Mouse (Mus musculus) ES-E14 (cell line): ENCODE data around the gene Pi4kb. TPM values are rescaled to one million over a fixed set of nuclear protein-coding genes. Genes with fewer than 3 reads are reported as not detected.
A peak's percentile ranks its signal among the peaks of the same experiment; 100 is the strongest.

Experiments used
- DNase-seq: peaks from one replicate; pipeline ENCODE4 v3.0.0-alpha.2; 2013; ENCODE audit warnings: low read depth, low spot score
- H3K27ac ChIP-seq: 2 replicates; pipeline ENCODE4 v1.5.1; 2012; ENCODE audit warnings: low read depth, mild to moderate bottlenecking, low read length, moderate library complexity, mixed read lengths; ENCODE audit not compliant: poor library complexity, insufficient read depth, severe bottlenecking
- H3K36me3 ChIP-seq: 2 replicates; pipeline ENCODE4 v1.6.1; 2012; ENCODE audit warnings: mild to moderate bottlenecking, low read length, moderate library complexity, mixed read lengths; ENCODE audit not compliant: control insufficient read depth, poor library complexity, insufficient read depth, severe bottlenecking
- H3K4me1 ChIP-seq, 2 experiments: fragments of 150-350 bp in 1 of 2; sonication (generic) in 1 of 2; 2 replicates each; pipeline ENCODE4 v1.6.1; 2012; ENCODE audit warnings: low read length in 2 of 2, mild to moderate bottlenecking in 1 of 2, mixed read lengths in 1 of 2; ENCODE audit not compliant: control insufficient read depth in 2 of 2, insufficient read depth in 2 of 2, poor library complexity in 1 of 2
- H3K4me3 ChIP-seq, 2 experiments: fragments of 150-350 bp in 1 of 2; sonication (generic) in 1 of 2; 2 replicates each; pipeline ENCODE4 v1.5.1; 2012; ENCODE audit warnings: low read length in 2 of 2, low read depth in 1 of 2, mild to moderate bottlenecking in 1 of 2, mixed read lengths in 1 of 2; ENCODE audit not compliant: insufficient read depth in 1 of 2, poor library complexity in 1 of 2, severe bottlenecking in 1 of 2
- H3K9ac ChIP-seq: 2 replicates; pipeline ENCODE4 v1.6.1; 2012; ENCODE audit warnings: low read depth, mild to moderate bottlenecking, low read length, mixed read lengths; ENCODE audit not compliant: poor library complexity, insufficient read depth, severe bottlenecking
- H3K9me3 ChIP-seq: fragments of 150-350 bp; sonication (generic); 2 replicates; pipeline ENCODE4 v1.6.1; 2012; ENCODE audit warnings: low read depth, mild to moderate bottlenecking, low read length; ENCODE audit not compliant: control insufficient read depth, insufficient read depth
- CHD2 ChIP-seq: IDR thresholded peaks from 2 replicates; pipeline ENCODE4 v1.6.1; 2014; ENCODE audit warnings: mild to moderate bottlenecking, low read depth, low read length, inconsistent platforms
- HCFC1 ChIP-seq: IDR thresholded peaks from 2 replicates; pipeline ENCODE4 v1.6.1; 2012; ENCODE audit warnings: low read length, inconsistent platforms, borderline replicate concordance; ENCODE audit not compliant: insufficient read depth
- MAFK ChIP-seq: IDR thresholded peaks from 2 replicates; pipeline ENCODE4 v1.6.1; 2014; ENCODE audit warnings: mild to moderate bottlenecking, low read depth, low read length, inconsistent platforms; ENCODE audit not compliant: insufficient read depth
- ZC3H11A ChIP-seq: IDR thresholded peaks from 2 replicates; pipeline ENCODE4 v1.6.1; 2012; ENCODE audit warnings: low read depth, mild to moderate bottlenecking, inconsistent platforms, low read length, borderline replicate concordance
- ZNF384 ChIP-seq: IDR thresholded peaks from 2 replicates; pipeline ENCODE4 v1.6.1; 2012; ENCODE audit warnings: low read depth, low read length, inconsistent platforms
- in situ Hi-C, 2 experiments: fragments of 600-800 bp; cut with MboI; formaldehyde crosslinking; loops; one replicate each; pipeline ENCODE4 v1.15.1; 2025; ENCODE audit warnings: low sequenced_read_pairs in 2 of 2, inconsistent platforms in 1 of 2; ENCODE audit not compliant: unreplicated experiment in 2 of 2
- total RNA-seq: library from RNA; depleted of rRNA; stranded (reverse); fragments of 300-350 nt; gene quantifications from 2 replicates; pipeline ENCODE4 v1.2.3, GENCODE M21; 2012

Gene Pi4kb
- total RNA-seq, 1 experiment: 29.7 TPM

DNA sequence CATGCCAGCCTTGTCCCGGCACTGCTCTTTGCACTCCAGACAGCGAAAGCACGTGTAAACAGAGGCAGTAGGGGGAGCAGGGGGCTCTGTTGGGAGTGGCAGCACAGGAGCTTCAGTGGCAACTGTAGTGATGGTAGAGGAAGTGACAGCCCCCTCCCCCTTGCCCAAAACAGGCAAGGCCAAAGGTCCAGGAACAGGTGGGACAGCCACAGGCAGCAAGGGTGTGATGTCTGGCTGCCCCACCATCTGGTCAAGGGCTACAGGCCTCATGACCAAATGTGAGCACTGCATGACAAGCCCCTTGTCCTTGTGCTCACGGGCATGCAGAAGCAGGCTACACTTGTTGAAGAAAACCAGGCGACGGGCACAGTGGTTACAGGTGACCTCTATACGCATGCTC, 35.9 kb downstream of the Pi4kb start:
- Histone ChIP-seq H3K9ac (no peak overlapping the region), H3K9me3 (no peaks in the 10 kb centered on the region), H3K36me3 (peaks cover 53% of the 10 kb centered on the region), H3K27ac (no peak overlapping the region), H3K4me1 (peaks cover 0 to 7% of the 10 kb centered on the region in 2 experiments; a peak in 1 of 4 replicates), H3K4me3 (no peak overlapping the region)
- no peak for TF ChIP-seq ZNF384
- TF ChIP-seq HCFC1: no peak
- TF ChIP-seq ZC3H11A: no peak
- no peak for TF ChIP-seq MAFK
- TF ChIP-seq CHD2: no peak
- in situ Hi-C loops: no loop called here
- DNase-seq: no peak

DNA sequence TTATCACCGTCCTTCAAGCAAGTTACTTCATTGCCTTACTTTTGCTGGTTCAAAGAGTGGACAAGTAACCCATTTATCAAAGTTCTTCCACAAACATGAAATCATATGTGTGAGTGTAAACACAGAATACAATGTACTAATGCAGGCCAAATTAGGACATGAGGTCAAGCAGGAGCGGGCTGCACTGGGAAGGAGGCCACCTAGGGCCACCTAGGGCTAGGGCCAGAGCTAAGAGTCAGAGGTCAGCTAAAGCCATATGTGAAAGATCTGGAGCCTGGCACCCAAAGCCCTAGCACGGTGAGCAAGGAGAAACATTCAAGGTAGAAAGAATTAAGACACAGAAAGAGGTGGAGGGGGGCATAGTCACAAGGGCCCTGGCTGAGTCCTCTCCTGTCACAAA, 38.5 kb downstream of the Pi4kb start:
- H3K4me3 ChIP-seq: no peak overlapping the region
- no peak for TF ChIP-seq MAFK
- no peak for TF ChIP-seq CHD2
- no peak for TF ChIP-seq HCFC1
- no peak for TF ChIP-seq ZC3H11A
- no peak for TF ChIP-seq ZNF384
- no peaks in the 10 kb centered on the region for H3K9me3 ChIP-seq
- H3K9ac ChIP-seq: no peak overlapping the region
- peaks cover 0 to 5% of the 10 kb centered on the region in 2 experiments; a peak in 1 of 4 replicates for H3K4me1 ChIP-seq
- DNase-seq: no peak
- no peak overlapping the region for H3K27ac ChIP-seq
- peaks cover 38% of the 10 kb centered on the region for H3K36me3 ChIP-seq
- in situ Hi-C loops: no loop called here

DNA sequence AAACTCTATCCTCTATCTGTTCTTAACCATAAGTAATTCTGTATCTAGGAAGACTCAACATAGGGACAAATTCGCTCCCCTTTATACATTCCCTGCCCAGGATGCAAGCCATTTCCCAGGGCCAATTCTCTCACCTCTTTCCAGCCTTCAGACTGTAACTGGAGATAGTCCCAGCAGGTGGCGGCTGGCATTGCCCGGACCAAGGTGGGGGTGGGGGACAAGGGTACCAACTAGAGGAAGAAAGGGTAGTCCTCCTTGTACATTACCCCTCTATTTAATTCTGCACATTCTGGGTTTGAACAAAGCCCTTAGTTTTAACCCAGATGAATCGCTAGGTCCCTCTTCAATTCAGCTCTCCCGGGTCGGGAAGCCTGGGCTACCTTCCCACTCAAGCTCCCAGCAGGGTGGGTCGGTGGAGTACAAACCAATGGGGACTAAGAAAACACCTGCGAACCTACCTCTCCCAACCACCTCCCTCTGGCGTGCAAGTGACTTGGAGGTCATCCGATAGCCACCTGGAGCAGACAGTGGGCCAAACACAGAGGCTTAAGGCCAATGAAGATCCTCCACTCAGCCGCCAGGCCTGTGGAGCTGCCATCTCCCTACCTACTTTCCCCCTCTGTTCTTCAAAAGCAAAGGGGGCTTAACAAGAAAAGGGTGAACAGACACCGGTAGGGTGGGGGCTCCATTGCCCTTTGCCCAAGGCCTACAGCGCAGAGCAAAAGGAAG, 39.3 kb downstream of the Pi4kb start:
- no peak for DNase-seq
- H3K4me3 ChIP-seq: peak overlapping the region; percentile 79 to 92
- no peaks in the 10 kb centered on the region for H3K9me3 ChIP-seq
- H3K36me3 ChIP-seq: peaks cover 29% of the 10 kb centered on the region
- peaks cover 0 to 5% of the 10 kb centered on the region in 2 experiments; a peak in 1 of 4 replicates for H3K4me1 ChIP-seq
- H3K27ac ChIP-seq: no peak overlapping the region
- in situ Hi-C loops: no loop called here
- TF ChIP-seq ZNF384: no peak
- TF ChIP-seq MAFK: no peak
- no peak for TF ChIP-seq CHD2
- TF ChIP-seq HCFC1: no peak
- no peak for TF ChIP-seq ZC3H11A
- peak overlapping the region; percentile 89 for H3K9ac ChIP-seq

GRCm38 (mm10) chr3:95014428-95015151, 40.1 kb downstream of the Pi4kb start:
- Histone ChIP-seq H3K27ac (peak overlapping the region; percentile 74), H3K4me1 (peaks cover 0 to 5% of the 10 kb centered on the region in 2 experiments; a peak in 1 of 4 replicates), H3K9me3 (no peaks in the 10 kb centered on the region), H3K36me3 (peaks cover 25% of the 10 kb centered on the region), H3K9ac (peak overlapping the region; percentile 89), H3K4me3 (peak overlapping the region; percentile 79 to 92)
- in situ Hi-C loops: no loop called here
- TF ChIP-seq ZNF384 (no peak), ZC3H11A (no peak), MAFK (no peak), CHD2 (no peak), HCFC1 (no peak)
- DNase-seq: peak; percentile 33
